Mouse (Mus musculus): ENCODE data around the gene Zranb1.

The Zranb1 gene

DNA sequence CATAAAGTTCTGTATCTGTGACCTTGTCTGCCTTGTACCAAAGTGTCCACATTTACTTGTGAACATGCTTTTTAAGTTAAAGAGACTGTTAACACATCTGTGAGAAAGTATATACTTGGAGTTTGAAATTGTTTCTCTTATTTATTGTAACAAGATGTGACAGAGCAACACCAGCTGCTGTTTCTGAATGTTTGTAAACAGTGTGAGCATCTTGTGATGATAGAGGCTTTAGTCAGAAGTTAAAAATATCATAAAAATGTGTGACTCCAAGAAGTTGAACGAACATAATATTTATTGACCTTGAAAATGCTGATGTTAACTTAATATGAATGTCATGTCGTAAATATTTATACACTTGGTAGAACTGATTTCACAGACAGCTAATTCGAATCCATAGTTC, 19.7 kb downstream of the Zranb1 start:
- H3K36me3 ChIP-seq (ENCODE audit: control insufficient read depth, insufficient read depth, low read length, poor library complexity, severe bottlenecking): peaks cover 2% of the 10 kb centered on the region; the same call in 1 of the 2 replicates

DNA sequence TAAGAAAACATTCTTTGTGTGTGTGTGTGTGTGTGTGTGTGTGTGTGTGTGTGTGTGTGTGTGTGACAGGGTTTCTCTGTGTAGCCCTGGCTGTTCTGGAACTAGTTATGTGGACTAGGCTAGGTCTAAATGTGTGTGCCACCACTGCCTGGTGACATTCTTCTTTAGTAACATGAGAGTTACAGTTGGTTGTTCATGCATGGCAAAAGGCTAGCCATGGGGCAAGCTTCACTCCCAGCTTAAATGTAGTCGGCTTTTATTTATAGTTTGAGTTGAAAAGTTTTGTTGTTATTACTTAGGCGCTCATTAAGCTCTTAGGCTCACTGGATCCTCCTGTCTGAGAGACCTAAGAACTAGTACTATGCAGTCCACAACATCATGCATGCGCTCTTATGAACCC, 33.5 kb downstream of the Zranb1 start:
- no peak for DNase-seq (ENCODE audit: low read depth, low spot score)
- H3K27me3 ChIP-seq (ENCODE audit: control insufficient read depth, insufficient read depth, low read length, poor library complexity, severe bottlenecking): no peaks in the 10 kb centered on the region

More for the DNA sequence above, 19.7 kb downstream of the Zranb1 start:
- H3K27me3 ChIP-seq (ENCODE audit: control insufficient read depth, insufficient read depth, low read length, poor library complexity, severe bottlenecking): no peaks in the 10 kb centered on the region
- DNase-seq (ENCODE audit: low read depth, low spot score): no peak

DNA sequence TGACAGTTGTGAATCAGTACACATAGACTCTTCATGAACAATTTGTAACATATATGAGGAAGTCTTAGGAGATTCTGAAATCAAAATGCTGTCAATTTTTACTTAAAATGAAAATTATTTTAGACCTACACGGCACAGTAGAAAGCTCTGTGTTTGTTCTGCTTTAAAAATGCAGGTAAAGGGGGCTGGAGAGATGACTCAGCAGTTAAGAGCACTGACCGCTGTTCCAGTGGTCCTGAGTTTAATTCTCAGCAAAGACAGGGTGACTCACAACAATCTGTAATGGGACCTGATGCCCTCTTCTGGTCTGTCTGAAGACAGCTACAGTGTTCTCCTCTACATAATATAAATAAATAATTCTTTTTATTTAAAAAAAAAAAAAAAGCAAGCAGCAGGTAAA, 34.8 kb downstream of the Zranb1 start:
- DNase-seq (ENCODE audit: low read depth, low spot score): no peak
- Histone ChIP-seq H3K36me3 (ENCODE audit: control insufficient read depth, insufficient read depth, low read length, poor library complexity, severe bottlenecking) (peaks cover 6% of the 10 kb centered on the region; the same call in 1 of the 2 replicates), H3K27me3 (ENCODE audit: control insufficient read depth, insufficient read depth, low read length, poor library complexity, severe bottlenecking) (no peaks in the 10 kb centered on the region)

More for the DNA sequence above, 33.5 kb downstream of the Zranb1 start:
- peaks cover 6% of the 10 kb centered on the region; the same call in 1 of the 2 replicates for H3K36me3 ChIP-seq (ENCODE audit: control insufficient read depth, insufficient read depth, low read length, poor library complexity, severe bottlenecking)

DNA sequence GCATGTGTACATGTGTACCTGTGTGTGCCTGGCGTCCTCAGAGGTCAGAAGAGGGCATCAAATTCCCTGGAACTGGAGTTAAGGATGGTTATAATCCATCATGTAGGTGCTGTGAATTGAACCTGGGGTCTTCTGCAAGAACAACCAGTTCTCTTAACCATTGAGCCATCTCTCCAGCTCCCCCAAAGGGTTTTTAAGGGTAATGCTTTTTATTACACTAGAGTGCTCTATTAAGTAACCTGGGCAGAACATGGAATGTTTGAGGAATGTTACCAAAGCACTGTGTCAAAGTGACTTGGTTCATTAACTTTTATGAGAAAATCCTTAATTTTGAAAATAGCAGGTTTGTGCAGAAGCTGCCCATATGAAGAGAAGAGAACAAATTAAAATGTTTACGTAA, 41.1 kb downstream of the Zranb1 start:
- Histone ChIP-seq H3K27me3 (ENCODE audit: control insufficient read depth, insufficient read depth, low read length, poor library complexity, severe bottlenecking) (no peaks in the 10 kb centered on the region), H3K36me3 (ENCODE audit: control insufficient read depth, insufficient read depth, low read length, poor library complexity, severe bottlenecking) (peaks cover 8% of the 10 kb centered on the region)
- DNase-seq (ENCODE audit: low read depth, low spot score): no peak

DNA sequence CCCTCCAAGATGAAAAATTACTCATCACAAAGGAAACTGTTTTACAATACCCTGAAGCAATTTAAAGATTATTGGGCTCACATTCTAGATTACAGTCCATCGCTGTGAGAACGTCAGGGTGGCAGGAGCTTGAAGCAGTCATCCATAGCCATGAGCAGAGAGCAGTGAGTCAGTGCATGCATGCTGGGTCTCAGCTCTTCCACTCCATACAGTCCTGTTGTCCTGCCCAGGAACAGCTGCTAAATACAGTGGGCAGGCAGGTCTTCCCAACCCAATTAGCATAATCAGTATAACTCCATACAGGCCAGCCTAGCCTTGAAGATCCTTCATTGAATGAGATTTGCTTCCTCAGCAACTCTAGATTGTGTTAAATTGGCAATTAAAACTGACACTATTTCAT, 45.1 kb downstream of the Zranb1 start:
- Histone ChIP-seq H3K36me3 (ENCODE audit: control insufficient read depth, insufficient read depth, low read length, poor library complexity, severe bottlenecking) (peaks cover 6% of the 10 kb centered on the region), H3K27me3 (ENCODE audit: control insufficient read depth, insufficient read depth, low read length, poor library complexity, severe bottlenecking) (no peaks in the 10 kb centered on the region)
- DNase-seq (ENCODE audit: low read depth, low spot score): no peak

DNA sequence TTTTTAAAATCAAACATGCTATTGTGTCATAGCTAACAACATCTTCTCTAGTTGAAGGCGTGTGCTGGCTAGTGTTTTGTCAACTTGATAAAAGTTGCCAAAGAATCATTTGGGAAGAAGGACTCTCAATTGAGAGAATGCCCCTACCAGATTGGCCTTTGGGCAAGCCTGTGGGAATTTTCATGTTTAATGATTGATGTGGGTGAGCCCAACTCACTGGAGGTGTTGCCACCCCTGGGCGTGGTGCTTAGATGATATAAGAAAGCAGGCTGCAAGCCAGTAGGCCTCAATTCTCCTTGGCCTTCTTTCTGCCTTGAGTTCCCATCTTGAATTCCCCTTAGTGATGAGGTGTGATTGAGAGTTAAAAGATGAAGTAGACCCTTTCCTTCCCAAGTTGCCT, 47.0 kb downstream of the Zranb1 start:
- DNase-seq (ENCODE audit: low read depth, low spot score): no peak
- Histone ChIP-seq H3K27me3 (ENCODE audit: control insufficient read depth, insufficient read depth, low read length, poor library complexity, severe bottlenecking) (no peaks in the 10 kb centered on the region), H3K36me3 (ENCODE audit: control insufficient read depth, insufficient read depth, low read length, poor library complexity, severe bottlenecking) (peaks cover 6% of the 10 kb centered on the region; the same call in 1 of the 2 replicates)

DNA sequence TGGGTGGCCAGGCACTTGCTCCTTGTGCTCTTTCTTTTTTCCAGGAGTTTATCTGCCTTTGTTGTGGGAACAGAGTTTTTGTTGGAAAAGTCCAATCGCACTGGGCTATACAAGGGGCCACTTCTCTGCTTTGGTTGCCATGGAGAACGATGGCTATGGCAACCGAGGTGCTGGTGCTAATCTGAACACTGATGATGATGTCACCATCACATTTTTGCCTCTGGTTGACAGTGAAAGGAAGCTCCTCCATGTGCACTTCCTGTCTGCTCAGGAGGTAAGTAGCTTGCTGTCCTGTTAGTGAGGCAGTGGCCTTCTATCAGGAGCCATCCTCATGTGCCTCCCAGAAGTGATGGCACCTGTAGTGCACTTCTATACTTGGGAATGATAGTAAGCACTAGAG, 51.7 kb downstream of the Zranb1 start:
- DNase-seq (ENCODE audit: low read depth, low spot score): no peak

DNA sequence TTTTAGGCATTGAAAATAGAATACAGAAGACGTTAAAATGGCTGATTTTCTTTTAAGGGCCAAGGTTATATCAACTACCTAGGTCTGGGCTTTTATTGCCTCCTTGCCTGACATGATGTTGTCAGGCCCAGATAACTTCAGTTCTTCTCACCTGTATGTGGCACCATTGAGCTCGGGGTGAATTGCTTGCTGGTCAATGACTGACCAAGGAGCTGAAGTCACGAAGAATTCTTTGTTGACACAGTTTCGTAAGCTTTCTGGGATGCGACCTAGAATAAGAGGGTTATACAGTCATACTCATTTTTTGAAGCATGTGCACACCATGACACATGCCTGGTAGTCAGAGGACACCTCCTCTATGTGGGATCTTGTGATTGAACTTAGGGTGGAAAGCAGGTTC, 58.9 kb downstream of the Zranb1 start:
- Histone ChIP-seq H3K27me3 (ENCODE audit: control insufficient read depth, insufficient read depth, low read length, poor library complexity, severe bottlenecking) (no peaks in the 10 kb centered on the region), H3K36me3 (ENCODE audit: control insufficient read depth, insufficient read depth, low read length, poor library complexity, severe bottlenecking) (no peaks in the 10 kb centered on the region)
- DNase-seq (ENCODE audit: low read depth, low spot score): no peak

More for the DNA sequence above, 51.7 kb downstream of the Zranb1 start:
- Histone ChIP-seq H3K36me3 (ENCODE audit: control insufficient read depth, insufficient read depth, low read length, poor library complexity, severe bottlenecking) (peaks cover 5% of the 10 kb centered on the region; the same call in 1 of the 2 replicates), H3K27me3 (ENCODE audit: control insufficient read depth, insufficient read depth, low read length, poor library complexity, severe bottlenecking) (no peaks in the 10 kb centered on the region)

DNA sequence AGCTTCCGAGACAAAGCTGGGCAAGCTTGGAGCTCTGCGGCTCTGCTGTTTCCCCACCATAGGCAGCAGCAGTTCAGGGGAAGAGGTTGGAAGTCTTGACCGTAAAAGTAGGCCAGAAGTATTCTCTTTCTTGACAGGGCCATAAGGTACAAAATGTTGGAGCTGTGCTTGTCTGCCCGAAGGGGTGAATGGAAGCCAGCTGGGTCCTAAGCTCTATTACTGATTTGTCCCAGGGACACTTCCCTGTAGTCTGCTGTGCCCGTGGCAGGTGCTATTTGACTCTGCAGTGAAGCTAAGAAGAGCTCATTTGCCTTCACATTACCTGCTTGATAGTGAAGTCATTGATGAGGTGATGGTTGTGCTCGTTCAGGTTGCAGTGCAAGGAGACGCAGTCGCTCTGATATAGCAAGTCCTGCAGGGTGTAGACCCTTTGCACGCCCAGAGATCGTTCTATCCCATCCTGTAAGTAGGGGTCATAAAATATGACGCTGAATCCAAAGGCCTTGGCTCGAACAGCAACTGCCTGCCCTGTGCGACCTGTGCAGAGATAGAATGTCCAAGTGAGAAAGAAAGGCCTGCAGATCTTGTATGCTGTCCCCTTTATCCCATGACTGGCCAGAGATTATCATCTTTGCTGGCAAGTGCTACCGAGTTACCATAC, 60.4 kb downstream of the Zranb1 start:
- Histone ChIP-seq H3K36me3 (ENCODE audit: control insufficient read depth, insufficient read depth, low read length, poor library complexity, severe bottlenecking) (no peaks in the 10 kb centered on the region), H3K27me3 (ENCODE audit: control insufficient read depth, insufficient read depth, low read length, poor library complexity, severe bottlenecking) (no peaks in the 10 kb centered on the region)
- no peak for DNase-seq (ENCODE audit: low read depth, low spot score)

DNA sequence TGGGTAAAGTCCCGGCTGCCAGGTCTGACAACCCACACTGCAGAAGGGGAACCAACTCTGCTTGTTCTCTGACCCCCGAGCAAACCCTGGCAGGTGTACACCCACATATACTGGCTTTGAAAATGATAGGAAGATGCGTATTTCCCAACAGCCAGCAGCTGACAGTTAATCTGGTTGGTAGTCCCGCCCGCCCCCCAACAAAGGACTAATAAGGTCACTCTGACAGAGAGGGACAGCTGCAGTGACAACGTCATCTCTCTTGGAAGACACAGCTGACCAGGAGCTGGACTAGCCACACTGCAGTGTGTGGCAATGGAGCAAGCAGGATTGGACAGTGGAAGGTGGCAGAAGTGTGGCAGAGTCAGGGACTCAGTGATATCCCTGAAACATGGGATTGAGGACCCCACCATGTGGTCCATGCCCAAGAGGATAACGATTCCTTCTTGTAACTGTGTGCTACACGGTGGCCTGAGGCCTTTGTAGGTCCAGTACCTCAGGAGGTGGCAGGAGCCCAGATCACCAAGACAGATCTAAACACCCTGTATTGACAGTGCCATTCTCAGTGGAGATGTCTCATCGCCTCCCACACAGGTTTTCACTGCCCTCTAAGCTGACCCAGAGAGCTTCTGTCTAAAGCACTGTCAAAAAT, 62.1 kb downstream of the Zranb1 start:
- Histone ChIP-seq H3K27me3 (ENCODE audit: control insufficient read depth, insufficient read depth, low read length, poor library complexity, severe bottlenecking) (no peaks in the 10 kb centered on the region), H3K36me3 (ENCODE audit: control insufficient read depth, insufficient read depth, low read length, poor library complexity, severe bottlenecking) (no peaks in the 10 kb centered on the region)
- DNase-seq (ENCODE audit: low read depth, low spot score): no peak

DNA sequence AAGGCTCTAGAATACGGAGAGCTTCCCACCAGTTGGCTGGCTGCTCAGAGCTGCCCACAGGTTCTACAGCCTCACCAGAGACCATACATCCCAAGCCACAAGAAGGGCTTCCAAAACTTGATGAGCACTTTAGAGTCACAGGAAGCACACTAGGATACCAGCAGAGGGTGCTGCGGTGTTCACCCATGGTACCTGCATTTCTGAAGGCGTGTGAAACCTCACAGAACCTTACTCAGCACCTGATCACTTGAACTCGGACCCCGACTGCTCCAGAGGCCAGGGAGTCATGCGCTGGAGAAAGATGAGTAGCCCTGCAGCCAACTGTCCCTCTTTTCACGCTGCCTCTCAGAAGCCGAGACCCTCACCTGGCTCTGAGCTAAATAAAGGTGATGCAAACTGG, 63.2 kb downstream of the Zranb1 start:
- no peaks in the 10 kb centered on the region for H3K27me3 ChIP-seq (ENCODE audit: control insufficient read depth, insufficient read depth, low read length, poor library complexity, severe bottlenecking)
- DNase-seq (ENCODE audit: low read depth, low spot score): no peak
- H3K36me3 ChIP-seq (ENCODE audit: control insufficient read depth, insufficient read depth, low read length, poor library complexity, severe bottlenecking): no peaks in the 10 kb centered on the region

DNA sequence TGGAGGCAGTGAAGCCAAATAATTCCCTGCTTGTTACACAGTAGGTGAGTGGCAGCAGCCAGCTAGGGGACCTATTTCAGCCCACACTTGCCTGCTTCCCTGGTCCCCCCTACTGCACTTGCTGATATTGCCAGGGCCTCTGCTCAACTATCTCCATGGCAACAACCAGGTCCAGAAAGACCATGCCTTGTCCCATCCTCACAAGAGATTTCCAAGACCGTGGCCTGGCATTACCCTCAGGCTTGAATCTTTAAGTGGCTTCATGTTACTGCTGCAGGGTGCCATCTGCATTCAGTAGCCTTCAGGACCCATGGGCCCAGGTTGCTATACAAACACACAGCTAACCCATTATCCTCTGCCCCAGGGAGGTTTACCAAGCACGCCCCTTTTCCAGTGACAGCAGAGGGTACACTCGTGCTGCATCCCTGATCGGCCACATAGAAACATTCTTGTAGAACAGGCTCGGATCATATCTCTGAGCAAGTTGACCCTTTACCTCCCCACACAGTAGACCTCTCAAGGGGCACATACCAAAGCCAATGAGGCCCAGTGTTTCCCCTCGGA, 63.8 kb downstream of the Zranb1 start:
- Histone ChIP-seq H3K27me3 (ENCODE audit: control insufficient read depth, insufficient read depth, low read length, poor library complexity, severe bottlenecking) (no peaks in the 10 kb centered on the region), H3K36me3 (ENCODE audit: control insufficient read depth, insufficient read depth, low read length, poor library complexity, severe bottlenecking) (no peaks in the 10 kb centered on the region)
- DNase-seq (ENCODE audit: low read depth, low spot score): no peak

DNA sequence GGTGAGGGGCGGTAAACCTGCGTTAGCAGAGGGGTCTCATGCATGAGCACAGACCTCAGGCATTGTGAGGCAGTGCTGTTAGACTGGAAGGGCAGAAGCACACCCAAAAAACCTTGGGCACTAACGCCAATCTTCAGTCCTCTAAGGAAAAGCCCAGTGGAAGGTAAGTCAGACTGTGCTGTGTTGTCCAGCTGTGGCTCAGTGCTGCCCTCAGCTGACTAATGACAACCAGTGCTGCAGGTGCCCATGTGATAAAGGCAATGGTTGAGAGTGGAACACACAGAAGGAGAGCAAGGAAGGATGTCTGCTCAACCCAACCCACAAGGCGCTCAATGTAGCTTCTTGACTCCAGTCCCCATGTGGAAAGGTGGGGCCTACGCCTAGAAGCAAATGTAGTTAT, 65.4 kb downstream of the Zranb1 start:
- no peaks in the 10 kb centered on the region for H3K36me3 ChIP-seq (ENCODE audit: control insufficient read depth, insufficient read depth, low read length, poor library complexity, severe bottlenecking)
- H3K27me3 ChIP-seq (ENCODE audit: control insufficient read depth, insufficient read depth, low read length, poor library complexity, severe bottlenecking): no peaks in the 10 kb centered on the region
- peak; percentile 41 for DNase-seq (ENCODE audit: low read depth, low spot score)

DNA sequence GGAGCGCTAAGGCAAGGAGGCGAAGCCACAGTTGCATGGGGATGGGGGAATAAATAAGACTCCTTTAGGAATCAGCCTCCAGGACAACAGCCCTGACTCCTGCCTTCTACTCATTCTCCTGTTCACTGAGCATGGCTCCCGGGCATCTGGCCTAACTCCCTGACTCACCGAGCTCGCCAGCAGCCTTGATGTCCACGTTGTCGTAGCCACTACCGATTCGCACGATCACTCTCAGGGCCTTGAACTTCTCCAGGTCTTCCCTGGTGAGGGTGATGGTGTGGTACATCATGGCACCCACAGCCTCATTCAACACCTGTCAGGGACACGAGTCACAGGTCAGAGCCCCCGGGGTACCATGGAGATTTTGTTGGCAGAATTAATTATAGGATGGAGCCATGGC, 67.7 kb downstream of the Zranb1 start:
- no peak for DNase-seq (ENCODE audit: low read depth, low spot score)
- Histone ChIP-seq H3K27me3 (ENCODE audit: control insufficient read depth, insufficient read depth, low read length, poor library complexity, severe bottlenecking) (no peaks in the 10 kb centered on the region), H3K36me3 (ENCODE audit: control insufficient read depth, insufficient read depth, low read length, poor library complexity, severe bottlenecking) (no peaks in the 10 kb centered on the region)

DNA sequence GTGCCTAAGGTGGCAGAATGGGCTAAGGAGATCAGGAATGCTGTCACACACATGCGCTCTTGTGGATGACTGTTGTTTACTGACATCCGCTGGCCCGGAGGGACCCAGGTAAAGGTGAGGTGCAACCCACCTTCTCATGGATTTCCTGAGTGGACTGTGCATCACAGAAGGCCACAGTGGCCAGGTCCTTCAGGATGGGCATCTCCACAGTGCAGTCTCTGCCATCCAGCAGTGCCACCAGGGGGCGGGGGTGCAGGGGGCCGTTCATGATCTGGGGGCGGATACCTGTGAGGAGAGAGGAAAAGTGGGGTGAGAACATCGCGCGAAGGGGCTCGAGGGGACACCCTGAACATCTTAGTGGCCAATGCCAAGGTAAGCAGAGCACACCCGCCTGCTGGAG, 68.1 kb downstream of the Zranb1 start:
- H3K36me3 ChIP-seq (ENCODE audit: control insufficient read depth, insufficient read depth, low read length, poor library complexity, severe bottlenecking): no peaks in the 10 kb centered on the region
- no peak for DNase-seq (ENCODE audit: low read depth, low spot score)

More for the DNA sequence above, 68.1 kb downstream of the Zranb1 start:
- H3K27me3 ChIP-seq (ENCODE audit: control insufficient read depth, insufficient read depth, low read length, poor library complexity, severe bottlenecking): no peaks in the 10 kb centered on the region
